8 mouse cellular contexts compared by ENCODE assay signal in the genomic region with DNA sequence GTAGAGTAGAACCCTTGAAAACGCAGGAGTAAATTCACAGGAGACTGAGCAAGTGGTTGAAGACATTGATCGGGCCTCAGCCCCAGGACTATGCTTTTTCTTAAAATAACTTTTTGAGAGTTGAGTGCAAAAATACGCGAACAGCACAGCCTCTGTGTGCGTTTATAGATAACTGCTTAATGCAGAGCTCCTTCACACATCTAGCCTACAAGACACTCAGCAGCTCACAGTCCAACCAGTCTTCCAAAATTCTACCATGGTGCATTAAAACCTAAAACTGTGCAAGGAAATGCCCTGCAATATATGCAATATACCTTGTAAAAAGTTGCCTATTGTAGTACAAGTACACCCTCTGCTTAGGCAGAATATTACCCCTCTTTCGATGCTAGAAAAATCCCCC. TPM values are rescaled to one million over a fixed set of nuclear protein-coding genes. Genes with fewer than 3 reads are reported as not detected.
DNase-seq lines count a peak whose midpoint lies in the region; ATAC-seq lines count a peak whose summit lies in the region.

No protein-coding gene starts in this region.

- H3K4me1 ChIP-seq in kidney, embryonic 15.5 days: peaks cover 52% of the 10 kb centered on the region
- H3K4me1 ChIP-seq in brown adipose tissue, adult 24 weeks (ENCODE audit: control insufficient read depth, insufficient read depth, insufficient read length, low read length): peaks cover 2% of the 10 kb centered on the region; the same call in 1 of the 2 replicates
- H3K4me1 ChIP-seq in hindbrain, embryonic 16.5 days (ENCODE audit: control insufficient read depth, insufficient read depth, low read depth, low read length): peaks cover 41% of the 10 kb centered on the region
- peaks cover 40% of the 10 kb centered on the region for H3K4me1 ChIP-seq in midbrain, embryonic 15.5 days

- DNase-seq in kidney, postnatal 4 days: no peak
- no peak for DNase-seq in cerebellum, postnatal 25 days
- no peak for DNase-seq in layer of hippocampus, postnatal 25 days (ENCODE audit: extremely low spot score in 1 of 2, low spot score in 1 of 2)
- no peak for DNase-seq in gastrocnemius, adult 8-10 months (ENCODE audit: low spot score in 2 of 2)

- peak overlapping the region; percentile 12; the same call in 1 of the 2 replicates for H3K9ac ChIP-seq in kidney, embryonic 15.5 days
- peak overlapping the region; percentile 38 for H3K9ac ChIP-seq in hindbrain, embryonic 16.5 days (ENCODE audit: low read depth, low read length)
- H3K9ac ChIP-seq in midbrain, embryonic 15.5 days: no peak overlapping the region

- H3K4me3 ChIP-seq in kidney, embryonic 15.5 days (replicated peaks): peak overlapping the region; percentile 75
- H3K4me3 ChIP-seq in brown adipose tissue, adult 24 weeks (ENCODE audit: insufficient read depth, low read depth, low read length): peak overlapping the region; percentile 42
- 0 out of 2 replicates have a peak overlapping the region, but pooled peaks have one; percentile 11 for H3K4me3 ChIP-seq in hindbrain, embryonic 16.5 days (ENCODE audit: low read length)
- H3K4me3 ChIP-seq in midbrain, embryonic 15.5 days: no peak overlapping the region

- H3K4me2 ChIP-seq in kidney, embryonic 15.5 days: peak overlapping the region; percentile 97
- peak overlapping the region; percentile 39 for H3K4me2 ChIP-seq in hindbrain, embryonic 16.5 days (ENCODE audit: low read length)
- H3K4me2 ChIP-seq in midbrain, embryonic 15.5 days: peak overlapping the region; percentile 87

- H3K9me3 ChIP-seq in kidney, embryonic 15.5 days (replicated peaks): no peaks in the 10 kb centered on the region
- H3K9me3 ChIP-seq in hindbrain, embryonic 16.5 days (ENCODE audit: control insufficient read depth, low read length): no peaks in the 10 kb centered on the region
- H3K9me3 ChIP-seq in midbrain, embryonic 15.5 days: no peaks in the 10 kb centered on the region

- H3K36me3 ChIP-seq in kidney, embryonic 15.5 days: peaks cover 16% of the 10 kb centered on the region; the same call in 1 of the 2 replicates
- H3K36me3 ChIP-seq in hindbrain, embryonic 16.5 days (ENCODE audit: control insufficient read depth, insufficient read depth, low read length): no peaks in the 10 kb centered on the region
- H3K36me3 ChIP-seq in midbrain, embryonic 15.5 days (replicated peaks): no peaks in the 10 kb centered on the region

- no peaks in the 10 kb centered on the region; the same call in 1 of the 2 replicates for H3K27me3 ChIP-seq in kidney, embryonic 15.5 days
- H3K27me3 ChIP-seq in hindbrain, embryonic 16.5 days (replicated peaks; ENCODE audit: control insufficient read depth, insufficient read depth, low read length): peaks cover 10% of the 10 kb centered on the region
- H3K27me3 ChIP-seq in midbrain, embryonic 15.5 days (replicated peaks): peaks cover 21% of the 10 kb centered on the region

- 21% methylated on average over 6 of the region's 6 CpGs for WGBS in kidney, embryonic 15.5 days
- 21% methylated on average over 6 of the region's 6 CpGs for WGBS in hindbrain, embryonic 16.5 days
- WGBS in midbrain, embryonic 15.5 days: 14% methylated on average over 6 of the region's 6 CpGs

- no peak for ATAC-seq in kidney, embryonic 15.5 days (replicated peaks; ENCODE audit: low FRiP score)
- no peak for ATAC-seq in hindbrain, embryonic 16.5 days
- no peak for ATAC-seq in midbrain, embryonic 15.5 days (replicated peaks)

- peak overlapping the region; percentile 89 for H3K27ac ChIP-seq in kidney, embryonic 15.5 days
- H3K27ac ChIP-seq in brown adipose tissue, adult 24 weeks (replicated peaks; ENCODE audit: low read depth, low read length): peak overlapping the region; percentile 75
- H3K27ac ChIP-seq in hindbrain, embryonic 16.5 days (ENCODE audit: low read depth, low read length): 0 out of 2 replicates have a peak overlapping the region, but pooled peaks have one; percentile 17
- H3K27ac ChIP-seq in midbrain, embryonic 15.5 days: no peak overlapping the region

RNA-seq across cellular contexts. Expression of a gene that starts 0.6 kb away (rescaled TPM):
- 8.8 and 9.4 TPM in 2 replicates for polyA plus RNA-seq in kidney, embryonic 15.5 days (2015; fragmentation: Nextera tagmentation; extraction: Ambion mirVana)
- polyA plus RNA-seq in brown adipose tissue, adult 24 weeks (2012; ENCODE audit: insufficient read depth, insufficient read length, missing spikeins): 15.8 and 21.6 TPM in 2 replicates
- 3.8 and 4.0 TPM in 2 replicates for polyA plus RNA-seq in hindbrain, embryonic 16.5 days (2015; fragmentation: Nextera tagmentation; extraction: Ambion mirVana)
- polyA plus RNA-seq in midbrain, embryonic 15.5 days (2015; fragmentation: Nextera tagmentation; extraction: Ambion mirVana): 2.5 and 3.0 TPM in 2 replicates
- total RNA-seq in layer of hippocampus, postnatal 25 days (2021): 10 to 100 TPM; 24.4 to 26.5 TPM
- total RNA-seq in gastrocnemius, adult 8-10 months (2022): 10 to 100 TPM; 11.9 to 15.9 (median 13.6) TPM

Comparison
In these comparisons a context has a peak if more than half of its experiments do, and no peak if none do; other contexts are left out.
1. H3K4me2 ChIP-seq: peak in every context shown above with its lines; median percentile 97 in kidney, embryonic 15.5 days; 87 in midbrain, embryonic 15.5 days; 39 in hindbrain, embryonic 16.5 days.